Mouse (Mus musculus): Measurements from ENCODE around the gene Ralgds. TPM values are rescaled to one million over a fixed set of nuclear protein-coding genes. Genes with fewer than 3 reads are reported as not detected.

The Ralgds gene
- polyA plus RNA-seq, 1 experiment from 2014 or later: 83.5 TPM

Other genes starting within 250 kb of the Ralgds start
- gene Ppp1r26, start 66.3 kb upstream of the Ralgds start, polyA plus RNA-seq (2015; fragmentation: Nextera tagmentation; extraction: Ambion mirVana): 8.9 and 11.5 TPM in 2 replicates
- gene 1700007K13Rik, start 46.8 kb upstream of the Ralgds start, polyA plus RNA-seq (2015; fragmentation: Nextera tagmentation; extraction: Ambion mirVana): 1.0 and 1.2 TPM in 2 replicates
- 50.9 and 60.0 TPM in 2 replicates for gene Mrps2, start 45.1 kb upstream of the Ralgds start, polyA plus RNA-seq (2015; fragmentation: Nextera tagmentation; extraction: Ambion mirVana)
- 0.51 and 1.2 TPM in 2 replicates for gene Gbgt1, start 16.2 kb upstream of the Ralgds start, polyA plus RNA-seq (2015; fragmentation: Nextera tagmentation; extraction: Ambion mirVana)
- 1.8 and 2.4 TPM in 2 replicates for gene Gm10134, start 7.0 kb upstream of the Ralgds start, polyA plus RNA-seq (2015; fragmentation: Nextera tagmentation; extraction: Ambion mirVana)
- gene Cel, start 50.3 kb downstream of the Ralgds start, polyA plus RNA-seq (2015; fragmentation: Nextera tagmentation; extraction: Ambion mirVana): not detected in 2 replicates
- 40.5 and 43.3 TPM in 2 replicates for gene Gtf3c5, start 70.6 kb downstream of the Ralgds start, polyA plus RNA-seq (2015; fragmentation: Nextera tagmentation; extraction: Ambion mirVana)
- not detected in 2 replicates for gene Gfi1b, start 108.9 kb downstream of the Ralgds start, polyA plus RNA-seq (2015; fragmentation: Nextera tagmentation; extraction: Ambion mirVana)
- 32.7 and 42.7 TPM in 2 replicates for gene Tsc1, start 128.1 kb downstream of the Ralgds start, polyA plus RNA-seq (2015; fragmentation: Nextera tagmentation; extraction: Ambion mirVana)
- 1.4 and 2.1 TPM in 2 replicates for gene Spaca9, start 186.6 kb downstream of the Ralgds start, polyA plus RNA-seq (2015; fragmentation: Nextera tagmentation; extraction: Ambion mirVana)
- gene Ak8, start 187.0 kb downstream of the Ralgds start, polyA plus RNA-seq (2015; fragmentation: Nextera tagmentation; extraction: Ambion mirVana): 1.0 and 1.5 TPM in 2 replicates

All from forebrain, embryonic 16.5 days (tissue).